Mouse (Mus musculus) liver, embryonic 13.5 days (tissue): ENCODE results near the gene Hoxa1. TPM values are rescaled to one million over a fixed set of nuclear protein-coding genes. Genes with fewer than 3 reads are reported as not detected.

ENCODE experiments used
- ATAC-seq: fragments of 200-750 bp; cut with Nextera tagmentation; 2 replicates; pipeline ENCODE4 v1.8.0; 2017; ENCODE audit warnings: low read depth, mild to moderate bottlenecking, moderate number of reproducible peaks, moderate library complexity
- DNase-seq: peaks from one replicate; pipeline ENCODE4 v3.0.0; 2022
- H3K27ac ChIP-seq: fragments of 300-500 bp; sonication (generic); 2 replicates; pipeline ENCODE4 v1.5.1; 2015; ENCODE audit warnings: moderate library complexity, mild to moderate bottlenecking, inconsistent platforms
- H3K27me3 ChIP-seq: fragments of 300-500 bp; sonication (generic); 2 replicates; pipeline ENCODE4 v1.6.1; 2015; ENCODE audit warnings: mild to moderate bottlenecking, inconsistent platforms
- H3K36me3 ChIP-seq: fragments of 300-500 bp; sonication (generic); 2 replicates; pipeline ENCODE4 v1.6.1; 2015; ENCODE audit warnings: mild to moderate bottlenecking, inconsistent platforms
- H3K4me1 ChIP-seq: fragments of 300-500 bp; sonication (generic); replicated peaks from 2 replicates; pipeline ENCODE4 v1.6.1; 2015; ENCODE audit warnings: inconsistent platforms
- H3K4me2 ChIP-seq: fragments of 300-500 bp; sonication (generic); 2 replicates; pipeline ENCODE4 v1.6.1; 2015; ENCODE audit warnings: inconsistent platforms, mild to moderate bottlenecking, moderate library complexity
- H3K4me3 ChIP-seq: fragments of 300-500 bp; sonication (generic); replicated peaks from 2 replicates; pipeline ENCODE4 v1.5.1; 2015; ENCODE audit warnings: mild to moderate bottlenecking, inconsistent platforms
- H3K9ac ChIP-seq: fragments of 300-500 bp; sonication (generic); 2 replicates; pipeline ENCODE4 v1.6.1; 2015; ENCODE audit warnings: mild to moderate bottlenecking, inconsistent platforms
- H3K9me3 ChIP-seq: fragments of 300-500 bp; sonication (generic); replicated peaks from 2 replicates; pipeline ENCODE4 v1.6.1; 2016; ENCODE audit warnings: inconsistent platforms
- WGBS: fragments of 180-500 bp; shearing (Covaris S2); methylation state at CpG from one replicate; pipeline ENCODE4 v1.1.7; 2015; ENCODE audit not compliant: insufficient replicate concordance; 5-methylcytosine and 5-hydroxymethylcytosine counted together
- polyA plus RNA-seq: library from polyadenylated mRNA; unstranded; fragments of >200 nt; fragmentation: Nextera tagmentation; extraction: Ambion mirVana; gene quantifications from 2 replicates; pipeline ENCODE4 v1.2.1, GENCODE M21; 2015

The Hoxa1 gene
- polyA plus RNA-seq, 1 experiment from 2014 or later, result 0.52 TPM

- Histone ChIP-seq H3K36me3 (no peaks in the 10 kb centered on the region), H3K9me3 (no peaks in the 10 kb centered on the region), H3K27me3 (peaks cover 100% of the 10 kb centered on the region), H3K27ac (no peak overlapping the region), H3K4me3 (no peak overlapping the region), H3K4me1 (peaks cover 11% of the 10 kb centered on the region), H3K4me2 (no peak overlapping the region), H3K9ac (no peak overlapping the region)
- ATAC-seq (no peak), DNase-seq (no peak)
- 31% methylated on average over 1 of the region's 1 CpGs for WGBS
These were observed 28.4 kb upstream of the Hoxa1 start for GRCm38 (mm10) chr6:52186500-52186899.

- peaks cover 8% of the 10 kb centered on the region for H3K4me1 ChIP-seq
- WGBS, result 29% methylated on average over 3 of the region's 3 CpGs
- no peak overlapping the region for H3K9ac ChIP-seq
- no peaks in the 10 kb centered on the region for H3K36me3 ChIP-seq
- no peak for DNase-seq
- H3K9me3 ChIP-seq, result no peaks in the 10 kb centered on the region
- H3K27me3 ChIP-seq, result peaks cover 100% of the 10 kb centered on the region
- no peak overlapping the region for H3K4me3 ChIP-seq
- no peak overlapping the region for H3K27ac ChIP-seq
- H3K4me2 ChIP-seq, result no peak overlapping the region
- no peak for ATAC-seq
These were observed 27.7 kb upstream of the Hoxa1 start for GRCm38 (mm10) chr6:52185834-52186233.

- H3K4me1 ChIP-seq, result peaks cover 8% of the 10 kb centered on the region
These were observed 27.1 kb upstream of the Hoxa1 start for GRCm38 (mm10) chr6:52185222-52185621.

GRCm38 (mm10) chr6:52184668-52185067 lies 26.6 kb upstream of the Hoxa1 start:
- 18% methylated on average over 6 of the region's 6 CpGs for WGBS
- no peak for DNase-seq
- Histone ChIP-seq H3K4me2 (no peak overlapping the region), H3K9me3 (no peaks in the 10 kb centered on the region), H3K27me3 (peaks cover 100% of the 10 kb centered on the region), H3K4me3 (no peak overlapping the region), H3K36me3 (no peaks in the 10 kb centered on the region), H3K9ac (no peak overlapping the region), H3K4me1 (peaks cover 8% of the 10 kb centered on the region), H3K27ac (no peak overlapping the region)
- no peak for ATAC-seq

More at GRCm38 (mm10) chr6:52185222-52185621, 27.1 kb upstream of the Hoxa1 start:
- WGBS, result 9% methylated on average over 19 of the region's 19 CpGs
- Histone ChIP-seq H3K27ac (no peak overlapping the region), H3K4me3 (no peak overlapping the region), H3K4me2 (0 out of 2 replicates have a peak overlapping the region, but pooled peaks have one; percentile 12), H3K36me3 (no peaks in the 10 kb centered on the region), H3K9ac (no peak overlapping the region), H3K27me3 (peaks cover 100% of the 10 kb centered on the region), H3K9me3 (no peaks in the 10 kb centered on the region)
- no peak for ATAC-seq
- DNase-seq, result no peak

- Histone ChIP-seq H3K4me1 (peaks cover 8% of the 10 kb centered on the region), H3K9me3 (no peaks in the 10 kb centered on the region), H3K27me3 (peaks cover 100% of the 10 kb centered on the region), H3K9ac (no peak overlapping the region), H3K4me3 (no peak overlapping the region), H3K36me3 (no peaks in the 10 kb centered on the region), H3K27ac (peak overlapping the region; percentile 39; the same call in 1 of the 2 replicates), H3K4me2 (peak overlapping the region; percentile 24; the same call in 1 of the 2 replicates)
- WGBS, result 26% methylated on average over 10 of the region's 10 CpGs
- DNase-seq, result no peak
- peak; percentile 62; the same call in 1 of the 2 replicates for ATAC-seq
These were observed 25.4 kb upstream of the Hoxa1 start for GRCm38 (mm10) chr6:52183311-52184080.

- no peak overlapping the region for H3K4me3 ChIP-seq
- no peak overlapping the region for H3K9ac ChIP-seq
- ATAC-seq, result no peak
- H3K36me3 ChIP-seq, result no peaks in the 10 kb centered on the region
- WGBS, result 55% methylated on average over 1 of the region's 1 CpGs
- no peak for DNase-seq
- H3K4me2 ChIP-seq, result peak overlapping the region; percentile 23; the same call in 1 of the 2 replicates
- H3K9me3 ChIP-seq, result no peaks in the 10 kb centered on the region
- peaks cover 100% of the 10 kb centered on the region for H3K27me3 ChIP-seq
- no peak overlapping the region for H3K27ac ChIP-seq
- H3K4me1 ChIP-seq, result peaks cover 8% of the 10 kb centered on the region
These were observed 24.7 kb upstream of the Hoxa1 start for GRCm38 (mm10) chr6:52182793-52183192.

- H3K4me2 ChIP-seq, result no peak overlapping the region
- no peak overlapping the region for H3K4me3 ChIP-seq
- ATAC-seq (no peak), DNase-seq (no peak)
- no peaks in the 10 kb centered on the region for H3K36me3 ChIP-seq
- H3K4me1 ChIP-seq, result peaks cover 8% of the 10 kb centered on the region
- no peak overlapping the region for H3K9ac ChIP-seq
- peaks cover 100% of the 10 kb centered on the region for H3K27me3 ChIP-seq
- 28% methylated on average over 2 of the region's 2 CpGs for WGBS
- no peak overlapping the region for H3K27ac ChIP-seq
- no peaks in the 10 kb centered on the region for H3K9me3 ChIP-seq
These were observed 23.9 kb upstream of the Hoxa1 start for GRCm38 (mm10) chr6:52182030-52182429.

- ATAC-seq (no peak), DNase-seq (no peak)
- Histone ChIP-seq H3K4me2 (no peak overlapping the region), H3K9ac (no peak overlapping the region), H3K27me3 (peaks cover 100% of the 10 kb centered on the region), H3K9me3 (no peaks in the 10 kb centered on the region), H3K36me3 (no peaks in the 10 kb centered on the region), H3K4me3 (no peak overlapping the region), H3K4me1 (peaks cover 8% of the 10 kb centered on the region), H3K27ac (no peak overlapping the region)
- 33% methylated on average over 3 of the region's 3 CpGs for WGBS
These were observed 22.6 kb upstream of the Hoxa1 start for GRCm38 (mm10) chr6:52180726-52181125.

- Histone ChIP-seq H3K36me3 (no peaks in the 10 kb centered on the region), H3K4me3 (no peak overlapping the region), H3K9ac (0 out of 2 replicates have a peak overlapping the region, but pooled peaks have one; percentile 39), H3K27me3 (peaks cover 100% of the 10 kb centered on the region), H3K4me2 (peak overlapping the region; percentile 23; the same call in 1 of the 2 replicates), H3K27ac (no peak overlapping the region), H3K4me1 (peaks cover 8% of the 10 kb centered on the region), H3K9me3 (no peaks in the 10 kb centered on the region)
- 20% methylated on average over 11 of the region's 11 CpGs for WGBS
- DNase-seq, result no peak
- no peak for ATAC-seq
These were observed 22.1 kb upstream of the Hoxa1 start for GRCm38 (mm10) chr6:52180213-52180710.

- Histone ChIP-seq H3K4me2 (peak overlapping the region; percentile 23), H3K27ac (no peak overlapping the region), H3K27me3 (peaks cover 100% of the 10 kb centered on the region), H3K4me1 (peaks cover 8% of the 10 kb centered on the region), H3K9ac (peak overlapping the region; percentile 39), H3K4me3 (peak overlapping the region; percentile 6; the same call in 1 of the 2 replicates), H3K9me3 (no peaks in the 10 kb centered on the region), H3K36me3 (no peaks in the 10 kb centered on the region)
- ATAC-seq (no peak), DNase-seq (no peak)
- 5% methylated on average over 10 of the region's 10 CpGs for WGBS
These were observed 21.6 kb upstream of the Hoxa1 start for GRCm38 (mm10) chr6:52179690-52180089.

GRCm38 (mm10) chr6:52178918-52179665 lies 21.0 kb upstream of the Hoxa1 start:
- H3K9me3 ChIP-seq, result no peaks in the 10 kb centered on the region
- ATAC-seq (no peak), DNase-seq (no peak)
- 0 out of 2 replicates have a peak overlapping the region, but pooled peaks have one; percentile 6 for H3K4me3 ChIP-seq
- H3K27ac ChIP-seq, result no peak overlapping the region
- H3K36me3 ChIP-seq, result no peaks in the 10 kb centered on the region
- 7% methylated on average over 4 of the region's 4 CpGs for WGBS
- H3K9ac ChIP-seq, result peak overlapping the region; percentile 39
- H3K4me2 ChIP-seq, result peak overlapping the region; percentile 23
- peaks cover 100% of the 10 kb centered on the region for H3K27me3 ChIP-seq
- peaks cover 8% of the 10 kb centered on the region for H3K4me1 ChIP-seq
